Mouse (Mus musculus) adrenal gland, postnatal 14 days (tissue): ENCODE measurements around the gene Fktn. TPM values are rescaled to one million over a fixed set of nuclear protein-coding genes. Genes with fewer than 3 reads are reported as not detected.
"Not testable (repeated sequence)": the region's sequence is repeated elsewhere in the genome, so short reads cannot be mapped to it uniquely, and the experiment has no call there.

Experiments used
- DNase-seq: peaks from one replicate; pipeline ENCODE4 v3.0.0; 2021; ENCODE audit warnings: mixed read lengths
- total RNA-seq: library from RNA; stranded (reverse); gene quantifications from 2 replicates; pipeline ENCODE4 v1.2.3, GENCODE M21; 2021

The Fktn gene
- total RNA-seq, 1 experiment from 2014 or later: 18.1 TPM

DNA sequence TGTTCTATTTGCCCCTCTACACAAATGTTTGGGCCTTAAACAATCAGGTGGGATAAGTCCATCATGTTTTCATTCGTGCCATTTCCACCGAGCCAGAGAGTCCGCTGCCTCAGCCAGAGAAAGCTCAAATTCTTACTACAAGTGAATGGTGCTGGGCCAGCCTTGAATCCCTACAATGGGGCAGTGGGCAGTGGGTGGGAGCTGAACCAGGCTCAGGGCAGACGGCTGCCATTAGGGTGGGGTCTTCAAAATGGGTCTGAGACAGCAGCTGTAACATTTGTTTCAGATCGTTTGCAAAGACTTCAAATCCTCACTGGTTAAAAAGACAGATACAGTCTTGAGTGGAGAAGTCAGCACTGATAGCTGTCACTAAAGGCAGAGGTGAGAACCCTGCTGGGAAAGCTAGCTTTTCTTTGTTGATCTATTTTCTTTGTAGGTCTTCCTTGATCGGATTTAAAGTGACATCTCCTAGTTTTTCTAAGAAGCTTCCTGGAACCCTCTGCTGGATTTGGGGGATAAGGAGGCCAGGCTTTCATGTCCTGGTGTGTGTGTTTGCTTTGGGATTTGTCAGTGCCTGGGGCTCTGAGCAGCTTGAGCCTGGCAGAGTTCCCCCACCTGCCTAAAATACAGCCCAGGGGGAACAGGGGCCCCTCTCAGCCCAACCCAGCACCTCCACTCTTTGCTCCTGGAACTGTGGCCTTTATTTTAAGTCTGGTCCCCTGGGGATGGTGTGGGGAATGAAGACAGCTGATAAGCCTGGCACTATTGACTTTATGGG, 57.3 kb downstream of the Fktn start:
- no peak for DNase-seq

DNA sequence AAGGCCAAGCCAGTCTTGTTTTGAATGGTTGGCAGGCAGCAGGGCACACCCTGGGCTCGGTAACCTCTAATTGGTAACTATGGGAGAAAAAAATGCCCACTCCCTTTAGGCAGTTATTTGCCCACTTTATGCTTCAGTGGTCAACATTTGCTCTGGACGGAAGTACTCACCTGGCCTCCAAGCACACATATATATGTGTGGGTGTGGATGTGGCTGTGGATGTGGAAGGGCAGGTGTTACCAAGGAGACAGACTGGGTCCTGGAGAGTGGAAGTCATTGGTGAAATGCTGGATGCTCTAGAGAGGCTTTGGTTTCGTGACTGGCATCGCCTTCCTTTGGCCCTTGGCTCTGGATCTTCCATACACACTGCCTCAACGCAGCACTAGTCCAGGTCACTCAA, 58.2 kb downstream of the Fktn start:
- DNase-seq: no peak

DNA sequence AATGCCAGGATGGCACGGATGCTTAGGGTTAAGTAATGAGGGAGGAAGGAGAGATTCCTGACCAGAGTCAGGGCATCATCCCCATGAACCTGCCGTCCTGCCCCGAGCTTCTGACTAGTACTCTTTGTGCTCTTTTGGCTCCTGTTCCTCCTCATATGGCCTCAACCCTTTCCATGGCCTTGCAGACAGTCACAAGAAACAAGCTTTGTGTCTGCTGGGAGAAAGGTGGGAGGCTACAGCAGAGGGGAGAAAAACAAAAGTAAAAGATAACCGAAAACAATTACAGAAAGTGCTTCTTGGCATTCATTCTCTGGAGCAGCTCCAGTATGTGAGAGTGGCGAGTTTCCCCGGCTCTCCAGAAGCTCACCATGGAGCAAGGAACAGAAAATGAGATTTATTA, 60.1 kb downstream of the Fktn start:
- DNase-seq: no peak

DNA sequence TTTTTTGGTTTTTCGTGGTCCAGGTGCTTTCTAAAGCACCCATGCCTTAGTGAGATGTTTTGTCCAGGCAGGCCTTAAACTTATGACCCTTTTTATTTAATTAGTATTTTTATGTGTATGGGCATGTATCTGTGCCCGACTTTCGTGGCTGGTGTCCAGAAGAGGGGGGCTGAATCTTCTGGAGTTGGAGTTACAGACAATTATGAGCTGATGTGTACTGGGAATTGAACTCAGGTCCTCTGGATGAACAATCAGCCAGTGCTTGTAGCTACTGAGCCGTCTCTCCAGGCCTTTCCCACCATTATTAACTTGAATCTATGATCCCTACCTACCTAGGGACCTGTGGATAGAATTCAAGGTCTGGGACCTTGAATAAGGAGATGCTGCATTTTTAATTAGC, 67.6 kb downstream of the Fktn start:
- no peak for DNase-seq

DNA sequence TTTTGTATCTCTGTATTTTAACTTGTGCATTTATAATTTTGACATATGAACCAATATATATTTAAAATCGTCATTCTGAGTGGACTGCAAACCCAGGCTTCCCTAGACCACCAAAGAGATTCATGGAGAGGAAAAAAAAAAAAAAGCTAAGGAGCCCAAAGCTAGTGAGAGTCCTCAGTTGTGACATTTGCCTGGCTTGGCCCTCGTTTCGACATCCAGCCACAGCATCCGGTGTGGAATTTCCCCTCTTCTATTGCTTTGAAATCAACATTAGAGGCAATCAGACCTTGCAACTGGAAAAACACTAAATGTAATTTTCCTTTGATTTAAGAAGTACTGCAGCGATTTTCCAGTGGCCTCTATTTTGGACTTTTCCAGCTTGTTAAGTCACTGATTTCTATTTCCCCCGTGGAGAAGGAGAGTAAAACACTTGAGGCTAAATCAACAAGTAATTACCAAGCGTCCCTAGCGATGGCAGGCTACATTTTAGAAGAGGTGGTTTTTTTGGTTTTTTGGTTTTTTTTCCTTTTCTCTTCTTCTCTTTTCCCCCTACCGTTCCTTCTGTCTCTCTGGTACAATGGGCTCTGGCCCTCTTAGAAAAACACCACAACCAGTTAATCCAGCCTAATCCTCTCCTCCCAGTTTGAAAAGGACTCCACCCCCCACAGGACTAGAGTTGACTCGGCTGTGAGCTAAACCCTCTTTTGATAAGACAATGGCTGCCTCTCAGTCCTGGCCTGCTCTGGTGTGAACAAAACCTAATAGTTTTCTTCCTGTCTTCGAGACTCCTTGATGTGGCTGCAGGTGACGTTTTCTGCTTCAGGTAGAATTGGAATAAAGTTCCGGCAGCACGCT, 68.6 kb downstream of the Fktn start:
- no peak for DNase-seq

DNA sequence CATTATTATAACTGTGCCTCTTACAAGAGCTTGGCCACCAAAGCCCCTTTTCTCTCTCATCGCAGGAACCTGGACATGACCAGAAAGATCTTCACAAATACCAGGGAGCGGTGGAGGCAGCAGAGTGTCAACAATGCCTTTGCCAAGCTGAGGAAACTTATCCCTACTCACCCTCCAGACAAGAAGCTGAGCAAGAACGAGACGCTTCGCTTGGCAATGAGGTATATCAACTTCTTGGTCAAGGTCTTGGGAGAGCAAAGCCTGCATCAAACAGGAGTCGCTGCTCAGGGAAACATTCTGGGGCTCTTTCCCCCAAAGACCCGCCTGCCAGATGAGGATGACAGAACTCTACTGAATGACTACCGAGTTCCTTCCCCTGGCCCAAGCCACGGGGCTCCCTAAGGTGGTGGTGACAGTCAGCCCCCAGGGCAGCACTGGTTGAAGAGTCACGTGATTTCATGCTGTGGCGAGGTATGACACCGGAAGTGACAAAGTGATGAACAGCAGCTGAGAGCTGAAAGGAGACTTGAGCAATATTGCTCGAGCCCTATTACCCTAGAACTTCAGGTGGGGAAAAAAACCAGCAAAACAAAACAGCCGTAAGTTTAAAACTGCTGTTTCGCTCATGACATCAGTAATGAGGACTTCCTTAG, 72.1 kb downstream of the Fktn start:
- no peak for DNase-seq

DNA sequence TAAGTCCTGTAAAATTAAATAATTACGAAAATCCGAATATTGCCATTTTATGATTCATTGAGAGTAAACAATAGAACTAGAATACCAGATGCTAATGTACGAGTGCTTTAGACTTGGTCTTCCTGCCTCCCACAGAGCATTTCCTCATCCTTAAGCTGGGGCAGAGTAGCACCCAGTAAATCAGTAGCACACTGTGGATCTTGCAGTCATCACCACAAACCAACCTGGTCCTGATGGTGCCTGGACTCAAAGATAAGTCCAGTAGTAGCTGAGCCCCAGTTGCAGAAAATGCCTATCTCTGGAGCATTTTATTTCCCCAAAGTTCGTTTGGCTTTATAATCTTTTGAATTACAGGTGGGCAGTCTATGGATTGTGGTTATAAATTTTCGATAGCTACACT, 73.1 kb downstream of the Fktn start:
- DNase-seq: no peak

DNA sequence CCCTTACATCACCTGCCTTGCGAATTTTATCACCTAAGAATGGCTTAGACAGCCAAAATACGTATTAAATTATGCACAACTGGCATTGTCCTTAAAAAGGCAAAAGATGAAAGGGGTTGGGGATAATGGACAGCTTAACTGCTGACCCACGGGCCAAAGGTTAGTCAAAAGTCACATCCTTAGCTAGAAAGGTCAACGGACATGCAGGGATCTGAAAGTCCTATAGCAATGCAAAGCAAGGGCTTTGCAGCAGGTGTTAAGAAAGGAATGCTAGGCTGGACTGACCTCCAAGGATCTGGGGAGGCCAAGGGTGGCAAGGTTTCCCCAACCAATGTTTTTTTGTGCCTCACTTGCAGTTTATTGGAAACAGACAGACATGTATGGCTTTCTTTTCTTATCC, 75.5 kb downstream of the Fktn start:
- no peak for DNase-seq

DNA sequence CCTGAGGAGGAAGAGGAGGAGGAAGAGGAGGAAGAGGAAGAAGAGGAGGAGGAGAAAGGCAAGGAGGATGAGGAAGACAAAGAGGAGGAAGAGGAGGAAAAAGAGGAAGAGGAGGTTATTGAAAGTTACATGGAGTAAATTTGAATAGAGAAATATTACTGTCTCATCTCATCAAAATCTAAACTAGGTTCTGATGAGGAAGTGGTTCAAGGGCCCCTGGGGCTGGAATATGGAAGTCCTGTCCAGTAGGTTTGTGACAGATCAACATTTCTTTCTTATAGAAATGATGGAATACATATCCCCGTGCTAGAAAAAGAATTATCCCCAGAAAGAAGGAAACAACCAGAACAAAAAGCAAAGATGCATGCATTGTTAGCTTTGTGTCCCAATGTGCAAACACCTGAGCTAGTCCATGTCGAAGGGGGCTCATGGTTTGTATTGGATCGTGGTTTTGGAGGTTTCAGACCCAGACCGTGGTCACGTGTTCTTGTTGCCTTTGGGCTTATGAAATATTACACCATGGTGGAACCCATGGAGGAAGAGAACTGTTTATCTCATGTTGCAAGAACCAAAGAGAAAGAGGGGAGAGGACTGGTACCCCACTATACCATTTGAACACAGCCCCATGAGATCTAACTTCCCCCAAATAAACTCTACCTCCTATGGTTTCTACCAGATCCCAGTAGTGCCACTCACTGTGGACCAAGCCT, 80.6 kb downstream of the Fktn start:
- no peak for DNase-seq

DNA sequence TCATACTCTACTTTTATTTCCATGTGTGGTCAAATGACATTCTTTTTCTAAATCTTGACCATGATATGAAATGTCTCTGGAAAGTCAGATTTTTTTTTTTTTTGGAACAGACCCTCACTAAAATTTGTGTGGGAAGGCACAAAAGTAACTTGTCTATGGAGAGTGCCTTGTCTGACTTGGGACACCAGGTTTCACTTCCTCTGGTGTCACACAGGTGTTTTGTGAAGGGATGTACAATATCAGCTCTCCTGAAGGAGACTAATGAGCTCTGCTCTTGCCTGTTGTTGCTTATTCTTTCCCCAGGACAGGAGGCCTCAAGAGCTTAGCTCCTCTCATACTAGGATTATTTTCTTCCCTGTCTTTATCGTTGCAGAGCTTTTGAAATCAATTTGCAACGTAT, 81.3 kb downstream of the Fktn start:
- no peak for DNase-seq

DNA sequence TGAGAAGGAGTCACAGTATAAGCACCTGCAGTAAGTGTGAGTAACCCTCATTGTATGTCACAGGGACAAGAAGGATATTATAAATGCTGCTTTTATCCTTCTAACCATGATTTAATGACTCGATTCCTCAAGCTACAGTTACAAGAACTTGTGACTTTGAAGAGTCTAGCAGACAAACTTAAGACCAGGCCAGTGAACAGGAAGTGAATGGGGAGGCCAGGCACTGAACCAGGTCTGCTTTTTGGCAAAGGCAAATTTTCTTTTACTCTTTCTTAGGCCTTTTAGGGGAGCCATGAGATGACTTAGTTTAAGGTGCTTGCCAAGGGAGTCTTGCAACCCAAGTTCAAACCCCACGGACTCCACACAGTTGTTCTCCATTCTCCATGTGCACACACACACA, 81.9 kb downstream of the Fktn start:
- no peak for DNase-seq

DNA sequence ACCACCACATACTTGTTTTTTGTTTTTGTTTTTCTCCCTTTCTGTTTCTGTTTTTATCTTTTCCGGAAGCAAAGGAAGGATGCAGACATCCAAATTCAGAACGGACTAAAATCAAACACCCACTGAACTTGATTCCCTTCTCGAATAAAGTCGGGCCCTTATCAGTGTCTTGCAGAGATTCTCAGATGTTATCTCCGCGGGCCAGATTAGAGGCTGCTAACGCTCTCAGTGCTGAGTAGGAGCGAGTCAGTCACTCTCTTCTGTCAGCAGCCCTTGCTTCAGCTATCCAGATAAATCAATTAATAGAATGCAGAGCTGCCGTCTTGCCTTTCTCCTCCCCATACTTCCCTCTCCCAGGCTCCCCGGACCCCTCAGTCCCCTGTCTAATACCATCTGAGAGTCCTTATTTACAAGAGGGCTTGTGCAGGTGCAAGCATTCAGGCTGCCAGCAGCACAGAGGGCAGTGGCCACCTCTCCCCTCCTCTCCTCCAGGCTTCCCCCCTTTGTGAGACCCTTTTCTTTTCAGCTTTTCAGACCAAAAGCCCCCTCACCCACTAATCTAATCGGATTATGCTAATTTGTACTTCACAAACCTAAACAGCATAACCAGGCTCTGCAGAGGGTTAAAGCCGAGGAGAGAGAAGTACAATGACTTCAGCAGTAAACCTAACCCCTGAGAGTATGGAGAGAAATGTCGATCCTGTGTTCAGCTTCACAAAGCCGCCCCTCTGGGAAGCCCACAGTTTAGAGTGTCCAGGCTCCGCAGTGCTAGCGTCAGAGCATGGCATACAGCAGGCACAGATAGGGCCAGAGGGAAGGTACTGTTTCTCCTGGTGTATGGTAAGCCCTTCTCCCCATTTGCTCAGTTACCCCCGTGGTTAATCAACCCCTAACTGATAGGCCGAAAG, 83.3 kb downstream of the Fktn start:
- DNase-seq: no peak

DNA sequence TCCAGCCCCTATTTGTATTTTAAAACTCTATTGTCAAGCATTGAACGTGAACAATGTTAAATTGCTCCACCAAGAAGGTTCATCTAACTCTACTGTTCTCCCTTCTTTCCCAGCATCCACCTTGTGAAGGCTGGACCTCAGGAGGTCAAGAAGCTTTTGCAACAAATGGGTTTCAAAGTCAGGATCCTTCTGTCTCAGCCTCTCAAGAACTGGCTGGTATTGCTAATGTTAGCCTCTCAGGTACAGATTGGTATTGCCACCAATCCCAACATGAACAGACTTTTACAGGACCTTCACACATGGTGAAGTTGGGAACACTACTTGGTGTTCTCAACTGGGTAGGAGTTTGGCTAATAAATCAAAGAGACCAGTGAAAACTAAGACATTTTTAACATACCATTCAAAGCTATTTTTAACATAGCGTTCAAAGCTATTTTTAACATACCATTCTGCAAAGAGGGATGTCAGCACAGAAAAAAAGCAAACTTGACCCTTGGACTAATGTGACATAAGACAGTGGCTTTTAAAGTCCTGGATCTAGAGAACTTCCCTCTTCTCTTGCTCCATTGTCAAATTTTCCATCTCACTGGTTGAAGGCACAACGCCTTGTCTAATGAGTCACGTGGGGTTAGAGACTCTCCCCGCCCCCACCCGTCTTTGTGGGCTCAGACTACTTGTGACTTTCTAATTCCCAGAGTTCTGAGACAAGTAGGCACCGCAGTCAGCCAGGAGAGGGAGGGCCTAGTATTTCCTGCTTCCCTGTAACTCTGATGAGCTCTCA, 85.3 kb downstream of the Fktn start:
- DNase-seq: no peak

DNA sequence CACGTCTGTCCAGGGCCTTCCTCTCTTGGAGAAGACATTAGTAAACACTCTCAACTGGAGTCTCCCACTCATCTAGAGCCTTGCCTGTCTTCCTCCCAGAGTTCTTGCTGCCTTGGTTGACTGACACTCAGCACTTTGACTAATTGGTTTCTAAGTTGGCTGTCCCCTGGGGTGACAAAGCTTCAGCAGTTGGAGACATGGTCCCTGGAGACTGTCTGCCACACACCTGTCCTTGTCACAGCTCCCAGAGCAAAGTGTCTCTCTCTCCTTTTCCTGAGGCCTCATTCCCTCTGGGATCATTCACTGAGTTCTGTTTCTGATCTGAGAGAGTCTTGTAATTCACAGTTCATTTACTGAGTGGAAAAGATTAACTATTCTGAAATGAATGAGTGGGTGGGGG, 86.0 kb downstream of the Fktn start:
- DNase-seq: no peak

DNA sequence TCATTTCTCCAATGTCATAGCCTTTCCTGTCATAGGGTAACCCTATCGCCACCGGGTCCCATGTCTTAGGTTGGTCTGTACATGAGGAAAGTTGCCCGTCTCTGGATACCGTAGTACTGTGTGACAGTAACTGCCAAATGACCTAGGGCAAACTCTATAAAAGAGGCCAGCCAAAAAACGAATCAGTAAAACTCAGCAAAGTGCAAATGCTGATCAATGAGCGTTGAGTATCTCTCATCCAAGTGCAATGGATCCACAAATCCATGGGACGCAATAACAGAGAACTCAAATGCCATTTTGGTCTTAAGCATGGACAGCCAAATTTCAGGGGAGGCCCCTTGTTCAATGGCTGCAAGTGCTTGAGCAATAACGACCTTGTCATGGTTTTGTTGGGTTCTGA, 89.9 kb downstream of the Fktn start:
- not testable (repeated sequence) for DNase-seq

DNA sequence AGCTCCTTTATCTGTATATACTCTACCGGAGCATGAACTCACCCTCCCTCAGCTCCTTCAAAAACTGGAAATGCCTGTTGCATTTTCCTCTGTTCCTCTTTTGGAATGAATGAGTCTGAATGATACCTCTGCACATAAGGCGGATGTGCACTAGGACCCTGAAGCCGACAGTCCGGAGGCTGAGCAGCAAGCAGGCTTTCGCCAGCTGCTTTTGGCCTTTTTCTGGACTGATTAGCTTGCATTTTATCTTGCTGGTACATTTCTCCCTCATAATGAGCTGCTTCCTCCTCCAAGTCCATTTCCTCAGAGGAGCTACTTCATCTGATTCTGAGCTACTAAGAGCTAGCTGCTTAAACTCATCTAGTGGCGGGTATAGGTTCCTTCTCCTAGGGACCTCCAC, 92.6 kb downstream of the Fktn start:
- DNase-seq: not testable (repeated sequence)

DNA sequence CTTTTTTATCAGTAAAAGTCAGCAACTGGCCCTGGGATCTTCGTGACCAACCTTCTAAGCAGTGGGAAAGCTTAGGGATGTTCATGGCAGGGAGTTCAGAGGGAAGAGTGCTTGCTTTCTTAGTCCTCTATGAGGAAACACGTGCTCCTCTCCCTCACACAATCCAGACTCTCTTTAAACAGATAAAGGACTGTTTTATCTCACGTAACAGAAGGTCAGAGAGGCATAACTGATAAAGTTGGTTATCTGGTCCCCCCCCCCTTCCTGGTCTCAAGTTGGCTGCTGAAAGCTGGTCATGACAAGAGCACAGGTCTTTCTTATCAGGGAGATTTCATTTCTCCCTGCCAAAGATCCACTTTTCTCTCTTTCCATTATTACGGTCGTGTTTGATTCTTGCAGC, 104.5 kb downstream of the Fktn start:
- no peak for DNase-seq

DNA sequence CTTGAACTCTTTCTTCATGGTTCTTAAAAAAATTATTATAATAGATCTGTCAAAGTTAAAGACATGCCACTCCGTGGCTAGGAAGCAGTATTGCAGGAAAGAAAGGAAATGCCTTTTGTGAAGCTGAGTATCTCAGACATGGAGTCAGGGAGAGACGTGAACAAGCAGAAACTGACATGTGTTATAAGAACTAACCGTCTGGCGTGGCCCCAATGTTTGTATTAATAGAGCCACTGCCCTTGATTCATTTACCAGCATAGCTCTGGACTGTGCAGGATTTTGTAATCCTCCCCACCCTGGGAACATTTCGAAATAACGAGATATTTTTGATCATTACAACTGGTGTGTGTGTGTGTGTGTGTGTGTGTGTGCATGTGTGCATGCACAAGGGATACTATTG, 109.9 kb downstream of the Fktn start:
- DNase-seq: peak; percentile 76

DNA sequence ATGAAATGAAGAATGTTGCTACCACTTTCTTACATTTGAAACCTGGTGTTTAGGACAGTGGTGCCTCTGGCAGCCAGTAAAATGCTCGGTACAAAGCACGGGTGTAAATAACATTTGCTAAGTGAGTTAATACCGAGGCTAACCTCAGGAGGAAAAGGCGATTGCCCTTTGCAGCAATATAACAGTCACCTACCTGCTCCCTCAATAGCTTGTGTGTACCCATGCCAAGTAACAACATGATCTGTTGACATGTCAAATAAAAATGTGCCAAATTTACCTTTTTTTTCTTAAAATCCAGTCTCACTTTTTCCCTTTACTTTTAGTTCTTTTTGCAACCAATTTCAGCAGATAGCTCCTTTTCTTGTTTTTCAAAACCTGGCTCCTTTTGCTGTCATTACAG, 111.0 kb downstream of the Fktn start:
- no peak for DNase-seq

DNA sequence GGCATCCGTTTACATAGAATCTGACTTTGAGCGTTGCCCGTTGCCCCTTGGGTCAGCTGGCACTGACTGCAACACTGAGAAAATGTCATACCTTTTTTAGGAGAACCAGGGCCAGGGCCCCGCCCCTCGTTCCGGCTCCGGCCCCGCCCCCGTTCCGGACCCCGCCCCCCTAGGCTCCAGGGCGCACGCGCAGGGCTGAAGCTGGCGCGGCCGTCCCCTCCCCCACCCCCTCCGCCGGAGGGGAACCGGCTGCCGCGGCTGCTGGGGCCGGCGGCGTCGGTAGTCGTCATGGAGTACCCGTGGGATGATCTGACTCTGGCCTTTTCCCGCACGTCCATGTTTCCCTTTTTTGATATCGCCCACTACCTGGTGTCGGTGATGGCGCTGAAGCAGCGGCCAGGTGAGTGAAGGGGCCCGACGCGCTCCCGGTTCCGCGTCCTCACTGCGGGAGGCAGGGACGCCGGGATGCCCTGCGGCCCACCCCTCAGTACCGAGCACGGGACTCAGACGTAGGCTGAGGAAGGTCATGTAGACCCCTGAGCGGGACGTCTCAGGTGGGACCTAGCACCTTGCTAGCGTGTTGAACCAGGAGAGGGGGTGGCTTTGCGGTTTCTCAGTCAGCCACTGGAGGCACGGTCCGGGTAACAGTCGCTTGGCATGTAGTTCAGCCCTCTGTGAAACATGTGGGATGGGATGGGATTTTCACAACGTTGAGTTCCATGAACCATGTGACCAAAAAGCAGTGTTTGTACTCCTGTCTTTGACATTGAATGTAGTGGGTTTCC, 112.2 kb downstream of the Fktn start, which contains the start of gene Tmem38b:
Gene Tmem38b (plus strand): TSS at position 225 of the 785 bp plus-strand sequence.
- peak; percentile 92 for DNase-seq
